Mouse (Mus musculus) cortical plate, adult 2 months (tissue): ENCODE measurements around the gene Ifitm1. TPM values are rescaled to one million over a fixed set of nuclear protein-coding genes. Genes with fewer than 3 reads are reported as not detected.

ENCODE experiments used
- H3K27ac ChIP-seq: fragments of 200-500 bp; 2 replicates; pipeline ENCODE4 v1.5.1; 2012; ENCODE audit warnings: low read length, control low read depth, inconsistent platforms; ENCODE audit not compliant: insufficient read depth
- H3K4me1 ChIP-seq: fragments of 200-500 bp; 2 replicates; pipeline ENCODE4 v1.6.1; 2011; ENCODE audit warnings: low read length; ENCODE audit not compliant: control insufficient read depth, insufficient read depth
- H3K4me3 ChIP-seq: fragments of 200-500 bp; 2 replicates; pipeline ENCODE4 v1.5.1; 2011; ENCODE audit warnings: mild to moderate bottlenecking, low read length, control low read depth; ENCODE audit not compliant: insufficient read depth
- CTCF ChIP-seq: fragments of 200-500 bp; IDR thresholded peaks from 2 replicates; pipeline ENCODE4 v1.5.1; 2011; ENCODE audit warnings: mild to moderate bottlenecking, control low read depth, low read length; ENCODE audit not compliant: insufficient read depth; ENCODE audit errors: extremely low read depth
- POLR2A ChIP-seq: fragments of 200-500 bp; IDR thresholded peaks from 2 replicates; pipeline ENCODE4 v1.6.1; 2011; ENCODE audit warnings: mild to moderate bottlenecking, low read length, control low read depth; ENCODE audit not compliant: insufficient read depth; ENCODE audit errors: extremely low read depth
- polyA plus RNA-seq: library from polyadenylated mRNA; depleted of rRNA; stranded (reverse); fragments of >200 nt; gene quantifications from 2 replicates; pipeline ENCODE4 v1.2.3, GENCODE M21; 2012

Ifitm1 gene
- polyA plus RNA-seq, 1 experiment, result 28.5 TPM

DNA sequence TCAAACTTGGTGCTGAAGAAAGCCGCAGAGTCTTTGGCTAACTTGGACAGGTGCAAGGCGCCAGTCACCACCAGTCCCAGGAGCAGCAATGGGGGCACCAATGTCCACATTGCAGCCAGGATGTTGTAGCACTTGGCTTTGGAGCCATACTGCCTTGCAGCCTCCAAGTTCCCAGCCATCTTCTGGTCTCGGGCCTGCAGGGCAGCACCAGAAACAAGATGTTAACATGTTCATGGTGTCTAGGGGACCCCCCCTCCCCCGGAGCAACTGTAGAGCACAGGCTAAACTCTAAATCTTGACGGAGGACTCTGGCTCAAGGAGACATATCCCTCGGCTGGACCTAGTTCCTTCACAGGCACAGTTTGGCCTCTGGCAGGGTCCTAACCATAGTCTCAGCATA lies 17.8 kb upstream of the Ifitm1 start:
- H3K27ac ChIP-seq, result no peak overlapping the region
- no peak for TF ChIP-seq POLR2A
- TF ChIP-seq CTCF, result no peak

DNA sequence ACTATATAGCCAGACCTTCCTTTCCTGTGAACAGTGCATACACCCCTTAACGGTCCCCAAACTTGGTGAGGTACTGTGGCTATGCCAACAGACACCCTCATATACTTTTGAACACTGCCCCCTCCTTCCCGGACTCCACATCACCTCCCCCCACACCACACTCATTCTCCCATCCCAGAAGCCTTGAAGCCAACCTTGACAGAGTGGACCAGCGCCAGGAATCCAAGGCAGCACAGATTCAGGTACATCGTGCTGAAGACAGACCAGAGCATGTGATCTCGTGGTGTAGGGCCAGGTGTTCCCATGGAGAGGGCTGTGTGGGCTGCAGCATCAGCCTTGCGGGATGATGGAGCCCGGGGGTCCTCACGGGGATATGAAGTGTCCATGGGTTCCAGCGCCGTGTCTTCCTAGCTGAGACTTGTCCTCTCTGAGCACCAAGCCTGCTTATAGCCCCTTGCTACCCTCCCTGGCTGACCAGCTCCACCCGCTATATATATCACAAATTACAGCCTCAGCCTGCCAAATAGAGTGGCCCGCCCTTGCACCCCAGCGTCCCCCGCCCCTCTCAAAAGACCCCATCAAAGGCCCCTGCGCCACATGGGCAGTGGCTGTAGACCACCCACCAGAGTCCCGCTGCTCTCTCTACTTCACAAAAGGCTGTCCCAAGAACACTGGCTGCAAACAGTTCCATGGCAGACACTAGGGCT lies 17.0 kb upstream of the Ifitm1 start, which contains the start of gene Ifitm5:
Gene Ifitm5 (minus strand): TSS at position 468 of the 707 bp plus-strand sequence.
- Histone ChIP-seq H3K4me1 (no peaks in the 10 kb centered on the region), H3K27ac (no peak within 1 kb of the TSS), H3K4me3 (no peak within 1 kb of the TSS)
- no peak for TF ChIP-seq POLR2A
- no peak for TF ChIP-seq CTCF

More for the DNA sequence above, 17.8 kb upstream of the Ifitm1 start:
- Histone ChIP-seq H3K4me1 (no peaks in the 10 kb centered on the region), H3K4me3 (no peak overlapping the region)

DNA sequence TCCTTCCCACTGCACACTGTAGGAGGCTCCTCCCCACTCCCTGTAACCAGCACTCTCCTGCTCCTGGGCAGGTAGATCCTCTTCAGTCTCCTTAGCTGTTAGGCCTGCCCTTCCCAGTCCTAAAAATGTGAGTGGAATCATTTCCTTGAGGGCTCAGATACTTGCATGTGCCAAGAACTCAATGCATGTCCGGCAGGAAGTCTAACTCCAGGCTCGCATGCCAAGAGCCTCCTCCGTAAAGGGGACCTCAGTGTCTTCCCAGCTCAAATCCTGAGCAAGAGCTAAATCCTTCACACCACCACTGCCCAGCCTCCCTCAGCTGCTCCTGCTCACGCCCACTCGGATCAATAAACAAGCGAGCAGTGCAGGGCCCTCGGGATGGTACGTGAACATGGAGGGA lies 16.0 kb upstream of the Ifitm1 start:
- no peak for TF ChIP-seq CTCF
- TF ChIP-seq POLR2A, result no peak
- Histone ChIP-seq H3K4me3 (no peak overlapping the region), H3K4me1 (no peaks in the 10 kb centered on the region), H3K27ac (no peak overlapping the region)

DNA sequence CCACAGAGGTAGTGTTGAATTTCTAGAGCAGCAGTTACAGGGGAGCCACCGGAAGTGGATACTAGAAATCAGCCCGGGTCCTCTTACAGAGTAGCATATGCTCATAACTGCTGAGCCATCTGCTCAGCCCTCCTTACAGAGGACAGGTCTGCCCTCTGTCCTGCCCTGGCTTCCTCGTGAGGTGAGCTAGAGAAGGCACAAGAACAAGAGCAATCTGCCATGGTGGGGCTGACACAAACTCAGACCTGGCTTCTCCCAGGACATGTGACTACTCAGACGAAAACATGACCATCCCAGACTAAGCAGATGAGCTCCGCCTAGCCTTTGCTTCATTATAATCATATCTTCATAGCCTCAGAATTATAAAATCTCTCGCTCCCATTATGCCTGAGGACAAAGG lies 15.3 kb upstream of the Ifitm1 start:
- no peak overlapping the region for H3K27ac ChIP-seq
- TF ChIP-seq POLR2A (no peak), CTCF (no peak)
- H3K4me1 ChIP-seq, result no peaks in the 10 kb centered on the region; the same call in 1 of the 2 replicates
- no peak overlapping the region for H3K4me3 ChIP-seq

DNA sequence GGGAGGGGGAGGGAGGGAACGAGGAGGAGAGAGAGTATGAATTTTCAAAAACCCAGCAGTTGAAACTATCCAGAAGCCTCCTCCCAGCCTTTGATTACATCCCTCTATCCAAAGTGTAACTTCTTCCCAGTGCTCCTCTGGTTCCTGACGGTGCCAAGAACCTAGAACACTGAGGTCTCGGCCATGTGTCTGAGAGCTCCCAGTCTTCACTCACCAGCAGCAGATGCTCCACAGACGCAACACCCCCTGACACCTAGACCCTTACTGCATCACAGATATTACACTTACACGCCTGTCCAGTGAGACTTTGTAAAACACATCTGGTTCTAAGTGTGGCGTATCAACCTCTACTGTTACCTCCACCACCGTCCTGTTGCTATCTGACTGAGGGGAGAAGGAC lies 14.6 kb upstream of the Ifitm1 start:
- TF ChIP-seq CTCF, result no peak
- TF ChIP-seq POLR2A, result no peak
- no peaks in the 10 kb centered on the region; the same call in 1 of the 2 replicates for H3K4me1 ChIP-seq
- no peak overlapping the region for H3K27ac ChIP-seq
- no peak overlapping the region for H3K4me3 ChIP-seq

DNA sequence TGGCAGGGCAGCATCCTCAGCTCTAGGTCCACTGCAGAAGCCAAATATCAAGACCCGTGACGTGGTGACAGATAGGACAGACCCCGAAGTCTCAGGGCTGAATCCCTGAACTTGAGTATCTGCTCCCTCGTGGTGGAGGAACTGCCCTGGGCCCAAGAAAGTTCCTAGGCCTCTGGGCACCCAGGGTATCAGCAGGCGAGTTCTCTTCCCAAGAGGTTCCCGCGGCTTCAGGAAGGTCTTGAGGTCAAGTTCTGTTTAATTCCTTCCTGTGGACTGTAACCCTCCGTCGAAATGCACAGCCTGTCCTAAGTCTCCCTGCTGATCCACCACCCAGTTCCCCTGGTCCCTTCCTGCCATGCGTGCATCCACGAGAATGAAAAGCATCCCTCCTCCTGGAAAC lies 13.9 kb upstream of the Ifitm1 start:
- no peak overlapping the region for H3K27ac ChIP-seq
- no peak overlapping the region for H3K4me3 ChIP-seq
- no peaks in the 10 kb centered on the region; the same call in 1 of the 2 replicates for H3K4me1 ChIP-seq
- no peak for TF ChIP-seq CTCF
- TF ChIP-seq POLR2A, result no peak

DNA sequence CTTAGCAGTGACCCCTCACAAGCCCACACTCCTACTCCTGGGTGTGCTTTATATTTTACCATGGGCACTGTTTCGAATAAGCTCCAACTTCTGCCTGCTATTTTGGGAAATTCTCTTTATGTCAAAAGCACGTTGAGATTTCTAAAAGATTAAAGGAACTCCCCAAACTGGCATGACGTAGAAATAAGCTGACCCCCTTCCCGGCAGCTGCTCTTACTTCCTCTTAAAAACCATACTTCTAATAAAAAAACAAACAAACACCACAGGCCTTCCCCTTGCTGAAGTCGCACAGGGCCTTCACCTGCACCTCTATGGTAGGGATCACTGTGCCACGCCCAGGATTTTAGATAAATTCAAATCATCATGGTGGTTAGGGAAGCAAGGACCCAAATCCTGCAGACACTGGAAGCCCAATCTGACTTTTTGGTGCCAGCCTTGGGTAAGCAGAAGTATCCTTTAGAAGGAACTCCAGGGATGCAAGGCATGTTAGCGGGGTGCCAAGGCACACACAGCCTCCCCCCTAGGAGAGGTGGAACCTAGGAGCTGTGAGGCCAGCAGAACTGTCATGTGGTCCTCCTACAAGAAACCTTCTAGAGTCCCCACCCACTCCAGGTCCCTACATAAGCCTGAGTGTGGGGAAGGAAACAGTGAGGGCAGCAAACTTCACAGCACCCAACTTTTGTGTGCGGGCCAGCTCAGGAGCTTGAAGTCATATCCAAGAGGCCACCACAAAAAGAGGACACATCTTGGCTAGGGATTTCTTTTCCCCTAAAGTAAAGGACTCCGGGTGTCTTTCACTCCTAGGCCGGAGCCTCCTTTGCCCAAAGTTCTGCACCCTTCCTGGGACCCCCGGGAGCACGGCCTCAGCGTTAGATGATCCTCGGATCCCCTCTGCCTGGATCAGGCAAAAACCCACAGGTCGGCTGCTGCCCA lies 13.0 kb upstream of the Ifitm1 start:
- H3K27ac ChIP-seq, result no peak overlapping the region
- TF ChIP-seq CTCF (no peak), POLR2A (no peak)
- H3K4me3 ChIP-seq, result no peak overlapping the region
- H3K4me1 ChIP-seq, result no peaks in the 10 kb centered on the region; the same call in 1 of the 2 replicates

DNA sequence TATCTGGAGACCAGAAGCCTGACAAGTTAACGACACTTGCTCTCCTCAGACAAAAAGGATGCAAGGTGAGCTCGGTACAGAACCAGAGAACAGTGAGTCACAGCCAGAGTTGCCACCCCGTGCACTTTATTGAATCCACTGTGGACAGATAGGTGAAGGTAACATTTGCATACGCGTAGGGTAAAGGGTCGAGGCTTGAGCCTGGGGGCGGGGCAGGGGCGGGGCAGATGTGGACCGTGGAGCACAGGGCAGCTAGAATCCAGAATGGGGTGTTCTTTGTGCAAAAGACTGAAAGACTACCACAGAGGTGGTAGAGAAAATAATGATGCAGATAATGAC lies 12.3 kb upstream of the Ifitm1 start:
- no peak for TF ChIP-seq CTCF
- TF ChIP-seq POLR2A, result no peak
- Histone ChIP-seq H3K27ac (no peak overlapping the region), H3K4me3 (no peak overlapping the region)

DNA sequence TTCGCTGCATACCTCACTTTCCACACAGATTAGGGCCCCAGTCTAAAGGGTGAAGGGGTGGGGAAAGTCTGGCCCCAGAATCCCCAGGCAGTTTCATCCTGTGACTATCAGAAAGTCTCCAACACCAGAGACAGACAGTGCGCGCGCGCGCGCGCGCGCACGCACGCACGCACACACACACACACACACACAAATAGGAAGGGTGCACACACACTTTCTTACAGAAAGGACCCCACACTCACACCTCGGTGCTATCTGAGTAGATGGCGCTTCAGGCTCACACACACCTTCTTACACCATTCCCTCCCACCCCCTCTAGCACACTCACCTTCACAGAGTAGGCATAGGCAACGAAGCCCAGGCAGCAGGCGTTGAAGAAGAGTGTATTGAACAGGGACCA lies 11.7 kb upstream of the Ifitm1 start:
- no peak overlapping the region; the same call in 1 of the 2 replicates for H3K27ac ChIP-seq
- no peak for TF ChIP-seq CTCF
- TF ChIP-seq POLR2A, result no peak
- H3K4me3 ChIP-seq, result peak overlapping the region; percentile 33
- no peaks in the 10 kb centered on the region; the same call in 1 of the 2 replicates for H3K4me1 ChIP-seq

More for the DNA sequence above, 12.3 kb upstream of the Ifitm1 start:
- no peaks in the 10 kb centered on the region; the same call in 1 of the 2 replicates for H3K4me1 ChIP-seq
